Mouse (Mus musculus) heart, postnatal 0 days (tissue): Measurements from ENCODE around the gene Pde4d.

Experiments
- CTCF ChIP-seq: IDR thresholded peaks from 2 replicates; pipeline ENCODE4 v1.5.1; 2016; ENCODE audit warnings: antibody characterized with exemption, control low read depth, low read depth
- EP300 ChIP-seq: IDR thresholded peaks from 2 replicates; pipeline ENCODE4 v1.6.1; 2016; ENCODE audit warnings: antibody characterized with exemption, low read depth

- no peak for TF ChIP-seq CTCF
- no peak for TF ChIP-seq EP300
These were observed 76.7 kb downstream of the Pde4d start for GRCm38 (mm10) chr13:108526258-108527007.
